Mouse (Mus musculus): Measurements from ENCODE around the gene Dnajc30. TPM values are rescaled to one million over a fixed set of nuclear protein-coding genes. Genes with fewer than 3 reads are reported as not detected.

The Dnajc30 gene
- polyA plus RNA-seq, 1 experiment from 2014 or later: 29.3 TPM

- Histone ChIP-seq H3K4me3 (ENCODE audit: low read depth, low read length) (no peak overlapping the region), H3K27me3 (ENCODE audit: control insufficient read depth, insufficient read depth, low read length) (no peaks in the 10 kb centered on the region), H3K27ac (replicated peaks; ENCODE audit: low read depth, low read length) (no peak overlapping the region), H3K4me1 (ENCODE audit: control insufficient read depth, insufficient read depth, low read length) (no peaks in the 10 kb centered on the region), H3K9ac (replicated peaks; ENCODE audit: low read length) (no peak overlapping the region), H3K9me3 (replicated peaks; ENCODE audit: control insufficient read depth, low read length) (no peaks in the 10 kb centered on the region), H3K4me2 (ENCODE audit: low read depth, low read length) (no peak overlapping the region), H3K36me3 (replicated peaks; ENCODE audit: control insufficient read depth, insufficient read depth, low read depth, low read length) (no peaks in the 10 kb centered on the region)
- 85% methylated on average over 8 of the region's 8 CpGs for WGBS
- no peak for DNase-seq (ENCODE audit: low spot score)
- ATAC-seq (replicated peaks; ENCODE audit: insufficient number of reproducible peaks, low FRiP score, low TSS enrichment, low read depth): no peak
Observed at GRCm38 (mm10) chr5:135115241-135115640, 51.2 kb downstream of the Dnajc30 start.

Other genes starting within 250 kb of the Dnajc30 start
- gene Tmem270, start 157.5 kb upstream of the Dnajc30 start, polyA plus RNA-seq (2014; fragmentation: Nextera tagmentation; extraction: Ambion mirVana): not detected in 2 replicates
- gene Cldn13, start 148.7 kb upstream of the Dnajc30 start, polyA plus RNA-seq (2014; fragmentation: Nextera tagmentation; extraction: Ambion mirVana): 3.5 and 3.6 TPM in 2 replicates
- gene Mettl27, start 131.8 kb upstream of the Dnajc30 start, polyA plus RNA-seq (2014; fragmentation: Nextera tagmentation; extraction: Ambion mirVana): 9.7 and 15.2 TPM in 2 replicates
- gene Cldn4, start 117.3 kb upstream of the Dnajc30 start, polyA plus RNA-seq (2014; fragmentation: Nextera tagmentation; extraction: Ambion mirVana): 16.9 and 20.5 TPM in 2 replicates
- 7.6 and 11.3 TPM in 2 replicates for gene Cldn3, start 78.0 kb upstream of the Dnajc30 start, polyA plus RNA-seq (2014; fragmentation: Nextera tagmentation; extraction: Ambion mirVana)
- gene Abhd11, start 55.0 kb upstream of the Dnajc30 start, polyA plus RNA-seq (2014; fragmentation: Nextera tagmentation; extraction: Ambion mirVana): 41.7 and 42.7 TPM in 2 replicates
- 12.1 and 14.2 TPM in 2 replicates for gene Stx1a, start 40.7 kb upstream of the Dnajc30 start, polyA plus RNA-seq (2014; fragmentation: Nextera tagmentation; extraction: Ambion mirVana)
- gene Bud23, start 757 bp downstream of the Dnajc30 start, polyA plus RNA-seq (2014; fragmentation: Nextera tagmentation; extraction: Ambion mirVana): 136 and 146 TPM in 2 replicates
- gene Vps37d, start 14.1 kb downstream of the Dnajc30 start, polyA plus RNA-seq (2014; fragmentation: Nextera tagmentation; extraction: Ambion mirVana): 7.1 and 9.1 TPM in 2 replicates
- 1.9 and 3.7 TPM in 2 replicates for gene Mlxipl, start 25.7 kb downstream of the Dnajc30 start, polyA plus RNA-seq (2014; fragmentation: Nextera tagmentation; extraction: Ambion mirVana)
- gene Tbl2, start 85.5 kb downstream of the Dnajc30 start, polyA plus RNA-seq (2014; fragmentation: Nextera tagmentation; extraction: Ambion mirVana): 20.0 and 20.8 TPM in 2 replicates
- gene Bcl7b, start 104.1 kb downstream of the Dnajc30 start, polyA plus RNA-seq (2014; fragmentation: Nextera tagmentation; extraction: Ambion mirVana): 38.5 and 40.2 TPM in 2 replicates
- gene Baz1b, start 123.1 kb downstream of the Dnajc30 start, polyA plus RNA-seq (2014; fragmentation: Nextera tagmentation; extraction: Ambion mirVana): 60.2 and 65.6 TPM in 2 replicates
- gene Fzd9, start 187.0 kb downstream of the Dnajc30 start, polyA plus RNA-seq (2014; fragmentation: Nextera tagmentation; extraction: Ambion mirVana): 3.4 TPM in 2 replicates

Measured in embryonic facial prominence, embryonic 11.5 days (tissue).